Mouse (Mus musculus) heart, postnatal 14 days (tissue): Measurements from ENCODE around the gene Atp7a. TPM values are rescaled to one million over a fixed set of nuclear protein-coding genes. Genes with fewer than 3 reads are reported as not detected.

Source experiments
- DNase-seq, 2 experiments: peaks; one replicate each; pipeline ENCODE4 v3.0.0; 2021 to 2022
- intact Hi-C: fragments of 180-260 bp; cut with DNase I; formaldehyde crosslinking; loops from one replicate; pipeline ENCODE4 v1.15.1; 2025
- total RNA-seq, 2 experiments: library from RNA; stranded (reverse); gene quantifications; 2 replicates each; pipeline ENCODE4 v1.2.3; 2021

The Atp7a gene
- total RNA-seq, 2 experiments from 2014 or later: 9.0 to 10.5 TPM

DNA sequence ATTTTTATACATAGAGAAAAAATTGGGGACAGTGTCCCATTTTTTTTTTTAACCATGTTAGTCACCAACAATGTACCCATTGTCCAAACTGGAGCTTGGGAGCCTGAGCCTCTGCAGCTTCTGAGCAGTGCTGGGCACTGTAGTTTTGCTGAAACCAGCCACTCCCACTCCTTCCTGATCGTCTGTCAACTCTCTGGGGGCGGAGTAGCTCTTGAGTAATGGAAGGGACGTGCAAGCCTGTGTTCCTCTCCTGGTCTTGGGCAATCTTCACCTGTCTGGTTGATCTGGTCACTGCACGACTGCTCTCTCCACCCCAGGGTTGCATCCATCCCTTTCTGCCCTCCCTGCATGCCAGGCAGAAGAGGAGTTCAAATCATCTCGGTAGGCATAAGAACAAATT, 136.9 kb downstream of the Atp7a start:
- intact Hi-C loops: no loop called here
- DNase-seq: no peak

DNA sequence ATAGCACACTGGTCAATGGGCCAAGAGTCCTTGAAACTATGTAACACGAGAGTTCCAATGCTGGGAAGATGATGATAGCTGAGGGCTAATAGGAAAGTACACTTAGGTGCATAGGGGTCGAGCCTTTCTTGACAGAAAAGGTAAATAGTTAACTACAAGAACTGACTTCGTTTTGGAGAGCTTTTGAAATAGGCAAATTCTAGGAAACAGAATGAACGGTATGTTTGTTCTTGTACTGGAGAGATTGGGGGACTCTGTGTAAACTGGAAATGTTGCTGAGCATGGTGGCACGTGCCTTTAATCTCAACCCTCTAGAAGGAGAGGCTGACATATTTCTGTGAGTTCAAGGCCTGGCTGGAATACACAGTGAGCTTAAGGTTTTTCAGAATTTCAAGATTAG, 137.5 kb downstream of the Atp7a start:
- DNase-seq: no peak
- intact Hi-C loops: no loop called here

DNA sequence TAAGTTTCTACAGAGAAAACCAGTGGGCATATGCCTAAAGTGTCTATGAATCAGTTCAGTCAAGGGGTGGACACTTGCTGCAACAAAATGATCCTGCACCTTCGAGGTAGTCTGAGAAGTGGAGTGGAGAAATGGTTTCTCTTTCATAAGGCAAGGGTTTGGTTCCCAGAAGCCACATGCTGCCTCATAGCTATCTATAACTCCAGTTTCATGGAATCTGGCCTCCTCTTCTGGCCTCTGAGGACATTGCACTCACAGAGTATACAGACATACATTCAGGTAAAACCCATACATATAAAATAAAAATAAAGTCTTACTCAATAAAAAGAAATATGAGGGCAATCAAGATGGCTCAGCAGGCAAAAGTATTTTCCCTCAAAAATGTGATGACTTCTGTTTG, 138.0 kb downstream of the Atp7a start:
- intact Hi-C loops: no loop called here
- no peak for DNase-seq

DNA sequence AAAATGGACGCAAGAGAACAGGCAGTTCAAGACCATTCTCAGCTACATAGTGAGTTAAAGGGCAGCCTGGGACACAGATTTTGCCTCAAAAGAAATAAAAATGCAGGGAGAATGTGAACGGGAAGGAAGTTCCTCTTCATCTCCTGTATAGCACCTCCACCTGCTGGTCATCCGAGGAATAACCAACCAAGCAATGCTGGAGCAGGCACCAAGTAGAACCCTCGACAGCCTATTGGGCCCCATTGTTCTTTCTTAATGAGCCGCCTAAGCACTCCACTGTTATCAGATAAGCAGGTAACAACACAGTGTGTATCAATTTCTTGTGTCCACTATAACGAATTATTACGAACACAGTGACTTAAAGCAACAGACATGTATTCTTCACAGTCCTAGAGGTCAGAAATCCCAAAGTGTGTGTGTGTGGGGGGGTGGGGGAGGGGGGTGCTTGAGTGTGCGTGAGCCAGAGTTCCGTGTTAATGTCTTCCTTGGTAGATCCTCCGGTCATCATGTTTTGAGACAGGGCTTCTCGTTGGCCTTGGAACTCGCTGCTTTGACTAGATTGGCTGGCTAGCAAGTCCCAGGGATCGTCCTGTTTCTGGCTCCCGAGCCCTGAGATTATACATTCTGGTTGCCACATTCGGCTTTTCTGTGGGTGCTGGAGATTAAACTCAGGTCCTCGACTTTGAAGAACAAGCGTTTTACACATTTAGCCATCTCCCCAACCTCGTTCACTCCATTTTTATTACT, 144.2 kb downstream of the Atp7a start:
- intact Hi-C loops: loop anchor here (2.0 kb wide), 1 partner anchor 144 kb away; the partner anchor contains the start of gene Atp7a
- DNase-seq: peak; percentile 67 to 76

DNA sequence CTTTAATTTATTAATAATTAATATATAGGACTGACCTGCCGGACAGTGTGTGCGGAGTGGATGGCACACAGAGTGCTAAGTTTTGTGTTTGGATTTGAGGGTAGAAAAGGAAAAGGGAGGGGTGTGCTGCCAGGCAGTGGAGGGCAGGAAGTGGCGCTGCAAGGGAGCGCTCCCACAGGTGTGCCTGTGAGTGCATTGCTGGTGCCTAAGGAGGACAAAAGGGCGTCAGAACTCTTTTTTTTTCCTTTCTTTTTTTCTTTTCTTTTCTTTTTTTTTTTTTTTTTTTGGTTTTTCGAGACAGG, 144.7 kb downstream of the Atp7a start:
- no peak for DNase-seq
- intact Hi-C loops: loop anchor here (2.0 kb wide), 1 partner anchor 145 kb away; the partner anchor contains the start of gene Atp7a

Other genes starting within 250 kb of the Atp7a start
- gene Atrx, start 97.9 kb upstream of the Atp7a start, total RNA-seq: 10 to 100 TPM; 94.6 to 99.4 TPM
- 10 to 100 TPM; 30.2 to 40.6 TPM for gene Magt1, start 15.4 kb upstream of the Atp7a start, total RNA-seq
- 1,000 to 10,000 TPM; 1,519 to 1,551 TPM for gene Cox7b, start 11.6 kb upstream of the Atp7a start, total RNA-seq
- gene Tlr13, start 115.9 kb downstream of the Atp7a start, total RNA-seq: 1 to 10 TPM; 1.5 to 1.7 TPM
- 100 to 1,000 TPM; 554 to 629 TPM for gene Pgk1, start 159.8 kb downstream of the Atp7a start, total RNA-seq
- 10 to 100 TPM in 1 of 2 experiments, 1 to 10 TPM in 1; 8.5 to 10.7 TPM for gene Taf9b, start 193.9 kb downstream of the Atp7a start, total RNA-seq
- not detected for gene Fnd3c2, start 228.1 kb downstream of the Atp7a start, total RNA-seq